Mouse (Mus musculus): Measurements from ENCODE around the gene Tubg2. TPM values are rescaled to one million over a fixed set of nuclear protein-coding genes. Genes with fewer than 3 reads are reported as not detected.
A peak's percentile ranks its signal among the peaks of the same experiment; 100 is the strongest.

Tubg2 gene
- total and polyA plus RNA-seq, 3 experiments: 2.1 to 10.5 (median 4.7) TPM

GRCm38 (mm10) chr11:101170811-101171610 is 15.3 kb downstream of the Tubg2 start, which contains the start of gene Plekhh3 (continued):
- TF ChIP-seq HCFC1 (IDR thresholded peaks at IDR 0.05; ENCODE audit: low read depth, low read length) (peak; percentile 32; the same call in 1 of the 2 replicates), PAX5 (IDR thresholded peaks at IDR 0.05; ENCODE audit: low read length) (no peak)

- Histone ChIP-seq H3K4me2 (ENCODE audit: insufficient read depth, low read depth, poor library complexity, severe bottlenecking) (peak overlapping the region; percentile 87), H3K9ac (ENCODE audit: insufficient read depth, low read depth) (peak overlapping the region; percentile 50), H3K79me2 (replicated peaks; ENCODE audit: control insufficient read depth, extremely low read depth, insufficient read depth, poor library complexity, severe bottlenecking) (peaks cover 10% of the 10 kb centered on the region; the same call in 1 of the 2 replicates), H3K9me3 (replicated peaks; ENCODE audit: low read length) (no peaks in the 10 kb centered on the region), H3K4me1 (ENCODE audit: control insufficient read depth in 1 of 2, insufficient read depth in 2 of 2) (peaks cover 3 to 56% of the 10 kb centered on the region in 2 experiments; a peak in 3 of 4 replicates), H3K27me3 (replicated peaks) (peaks cover 9% of the 10 kb centered on the region), H3K27ac (ENCODE audit: insufficient read depth, low read depth) (peak overlapping the region; percentile 71), H3K4me3 (replicated peaks in 1 of 3; ENCODE audit: low read depth in 2 of 3, low read length in 2 of 3, poor library complexity in 1 of 3) (peak overlapping the region; percentile 44 to 53 (median 48)), H3K36me3 (replicated peaks in 1 of 2; ENCODE audit: control insufficient read depth in 1 of 2, insufficient read depth in 1 of 2, low read length in 1 of 2) (peaks cover 12 to 14% of the 10 kb centered on the region in 2 experiments)
- in situ Hi-C loops (cut with MboI; ENCODE audit: low pct_ligation_motif_present, low pct_unique_long_range_greater_than_20kb, low sequenced_read_pairs) (loop anchor here (5.0 kb wide), 1 partner anchor 35 kb away; no protein-coding TSS in a partner anchor), dilution Hi-C loops (cut with MboI; ENCODE audit: extremely low pct_ligation_motif_present, extremely low pct_unique_long_range_greater_than_20kb, low sequenced_read_pairs) (no loop called here)
- peak; percentile 85 for DNase-seq (ENCODE audit: extremely low read depth)
- TF ChIP-seq PAX5 (IDR thresholded peaks at IDR 0.05; ENCODE audit: low read length): no peak
- 0 out of 2 replicates have a peak, but pooled peaks have one; percentile 17 for TF ChIP-seq TBP (conservative IDR thresholded peaks at IDR 0.05; ENCODE audit: low read depth, low read length)
- TF ChIP-seq KAT2A (IDR thresholded peaks at IDR 0.05; ENCODE audit: insufficient replicate concordance, low read length): 0 out of 2 replicates have a peak, but pooled peaks have one; percentile 56
- peak; percentile 56 for TF ChIP-seq HCFC1 (IDR thresholded peaks at IDR 0.05; ENCODE audit: low read depth, low read length)
- TF ChIP-seq SIN3A (IDR thresholded peaks at IDR 0.05; ENCODE audit: low read length): peak; percentile 92
- TF ChIP-seq USF1 (IDR thresholded peaks at IDR 0.05; ENCODE audit: low read depth, low read length): no peak
- peak; percentile 71; the same call in 1 of the 2 replicates for TF ChIP-seq ETS1 (conservative IDR thresholded peaks at IDR 0.05; ENCODE audit: low read depth, low read length)
- TF ChIP-seq POLR2A (IDR thresholded peaks at IDR 0.05; ENCODE audit: low read depth, low read length): peak; percentile 59; the same call in 1 of the 2 replicates
- 0 out of 2 replicates have a peak, but pooled peaks have one; percentile 2 for TF ChIP-seq USF2 (conservative IDR thresholded peaks at IDR 0.05; ENCODE audit: low read depth, low read length)
- peak; percentile 61 for TF ChIP-seq NRF1 (IDR thresholded peaks at IDR 0.05; ENCODE audit: low read depth, low read length)
- peak; percentile 4 for TF ChIP-seq SMC3 (IDR thresholded peaks at IDR 0.05; ENCODE audit: low read depth, low read length)
- TF ChIP-seq POLR2AphosphoS2 (IDR thresholded peaks at IDR 0.05; ENCODE audit: low read depth, low read length): no peak
- 0 out of 2 replicates have a peak, but pooled peaks have one; percentile 36 for TF ChIP-seq ZMIZ1 (IDR thresholded peaks at IDR 0.05; ENCODE audit: low read depth, low read length)
- peak; percentile 46; the same call in 1 of the 2 replicates for TF ChIP-seq JUND (conservative IDR thresholded peaks at IDR 0.05; ENCODE audit: low read depth, low read length)
- TF ChIP-seq MAX (IDR thresholded peaks at IDR 0.05; ENCODE audit: low read length): peak; percentile 82
- no peak for TF ChIP-seq ZNF384 (IDR thresholded peaks at IDR 0.05; ENCODE audit: low read depth, low read length)
- no peak for TF ChIP-seq ZKSCAN1 (IDR thresholded peaks at IDR 0.05; ENCODE audit: borderline replicate concordance, low read depth, low read length)
- TF ChIP-seq IRF4 (IDR thresholded peaks at IDR 0.05; ENCODE audit: low read depth, low read length): peak; percentile 81
- TF ChIP-seq MXI1 (IDR thresholded peaks at IDR 0.05; ENCODE audit: low read depth, low read length): peak; percentile 85
- TF ChIP-seq UBTF (IDR thresholded peaks at IDR 0.05; ENCODE audit: low read depth, low read length): peak; percentile 42; the same call in 1 of the 2 replicates
- TF ChIP-seq ELF1 (IDR thresholded peaks at IDR 0.05; ENCODE audit: low read depth, low read length): 0 out of 2 replicates have a peak, but pooled peaks have one; percentile 42
- TF ChIP-seq CHD2 (IDR thresholded peaks at IDR 0.05; ENCODE audit: low read length): no peak
- no peak; the same call in 1 of the 2 replicates for TF ChIP-seq RCOR1 (conservative IDR thresholded peaks at IDR 0.05; ENCODE audit: low read depth, low read length)
- peak; percentile 83 for TF ChIP-seq MEF2A (IDR thresholded peaks at IDR 0.05; ENCODE audit: borderline replicate concordance, low read depth, low read length)
- no peak; the same call in 1 of the 2 replicates for TF ChIP-seq MYC (IDR thresholded peaks at IDR 0.05; ENCODE audit: low read depth, low read length)
- TF ChIP-seq EP300 (IDR thresholded peaks at IDR 0.05; ENCODE audit: low read length): peak; percentile 13; the same call in 1 of the 2 replicates
- TF ChIP-seq CTCF (conservative IDR thresholded peaks at IDR 0.05 in 1 of 2, IDR thresholded peaks at IDR 0.05 in 1 of 2; ENCODE audit: low read depth in 2 of 2, low read length in 2 of 2): no peak
- TF ChIP-seq TCF12 (IDR thresholded peaks at IDR 0.05; ENCODE audit: low read depth, low read length): peak; percentile 69
- peak; percentile 3; the same call in 1 of the 2 replicates for TF ChIP-seq RAD21 (IDR thresholded peaks at IDR 0.05; ENCODE audit: low read depth, low read length)
- peak; percentile 85; the same call in 1 of the 2 replicates for TF ChIP-seq E2F4 (IDR thresholded peaks at IDR 0.05; ENCODE audit: insufficient replicate concordance, low read depth, low read length)
- peak; percentile 99 for TF ChIP-seq MAFK (IDR thresholded peaks at IDR 0.05; ENCODE audit: insufficient replicate concordance, low read length)
- TF ChIP-seq MAZ (IDR thresholded peaks at IDR 0.05; ENCODE audit: low read depth, low read length): no peak
- peak; percentile 57; the same call in 1 of the 2 replicates for TF ChIP-seq CHD1 (IDR thresholded peaks at IDR 0.05; ENCODE audit: low read depth, low read length)
These were observed 16.2 kb downstream of the Tubg2 start for GRCm38 (mm10) chr11:101171721-101172433.

Data from CH12.LX (cell line).